8 mouse cellular contexts compared by ENCODE assay signal in genomic region chr16:24435115-24435553, GRCm38 (mm10). TPM values are rescaled to one million over a fixed set of nuclear protein-coding genes. Genes with fewer than 3 reads are reported as not detected.
DNase-seq lines count a peak whose midpoint lies in the region; ATAC-seq lines count a peak whose summit lies in the region.

No protein-coding gene starts in this region.

- peak; percentile 70 for ATAC-seq in neutrophil, adult 5-6 weeks (ENCODE audit: extremely low read depth, insufficient number of reproducible peaks, low FRiP score, poor library complexity, severe bottlenecking)

- peak; percentile 66 for DNase-seq in adrenal gland, adult 2 months
- DNase-seq in adrenal gland, postnatal 4 days (ENCODE audit: low spot score in 2 of 2): no peak
- peak; percentile 47 for DNase-seq in thymus, postnatal 14 days
- no peak for DNase-seq in thymus, postnatal 0 days (ENCODE audit: low spot score)
- DNase-seq in kidney, adult 11 months: peak; percentile 69
- DNase-seq in retina, postnatal 1 day: no peak
- no peak for DNase-seq in right cerebral cortex, postnatal 25 days

RNA-seq across cellular contexts. Expression of gene Lpp, which starts 41.8 kb away (rescaled TPM):
- 10 to 100 TPM; 35.1 to 94.8 TPM for total RNA-seq in adrenal gland, adult 2 months (2021)
- polyA plus RNA-seq in adrenal gland, adult 2 months (2012; rRNA removed): 15.0 and 32.3 TPM in 2 replicates
- total RNA-seq in adrenal gland, postnatal 4 days (2021): 10 to 100 TPM; 70.2 to 80.0 TPM
- polyA plus RNA-seq in thymus, postnatal 0 days (2015; fragmentation: Nextera tagmentation; extraction: Ambion mirVana): 12.3 and 17.1 TPM in 2 replicates
- 24.1 and 27.4 TPM in 2 replicates for total RNA-seq in neutrophil, adult 5-6 weeks (2017)

Comparison
In these comparisons a context has a peak if more than half of its experiments do, and no peak if none do; other contexts are left out.
1. DNase-seq: peak in adrenal gland, adult 2 months (single experiment), thymus, postnatal 14 days (single experiment) and kidney, adult 11 months (single experiment); none in adrenal gland, postnatal 4 days (0 of 2), thymus, postnatal 0 days (single experiment), retina, postnatal 1 day (single experiment) and right cerebral cortex, postnatal 25 days (single experiment).